Mouse (Mus musculus): Measurements from ENCODE around the gene Tnfaip8l3. TPM values are rescaled to one million over a fixed set of nuclear protein-coding genes. Genes with fewer than 3 reads are reported as not detected.

Gene Tnfaip8l3
- polyA plus RNA-seq, 2 experiments, result 0.13 to 0.14 TPM

GRCm38 (mm10) chr9:54068777-54069176 is 589 bp upstream of the Tnfaip8l3 start:
- peak overlapping the region; percentile 56 for H3K4me2 ChIP-seq (ENCODE audit: low read depth)
- WGBS (ENCODE audit: insufficient replicate concordance), result 1% methylated on average over 11 of the region's 11 CpGs
- H3K36me3 ChIP-seq (replicated peaks; ENCODE audit: control insufficient read depth, insufficient read depth, low read depth), result no peaks in the 10 kb centered on the region
- TF ChIP-seq EP300 (IDR thresholded peaks at IDR 0.05; ENCODE audit: low read depth) (no peak), CTCF (IDR thresholded peaks at IDR 0.05; ENCODE audit: low read depth) (no peak)
- no peak overlapping the region for H3K9ac ChIP-seq (replicated peaks)
- H3K27ac ChIP-seq, result no peak overlapping the region
- no peaks in the 10 kb centered on the region for H3K9me3 ChIP-seq (ENCODE audit: control insufficient read depth, low read length)
- H3K27me3 ChIP-seq (ENCODE audit: control insufficient read depth, insufficient read depth, low read length), result peaks cover 5% of the 10 kb centered on the region
- no peak for ATAC-seq (ENCODE audit: insufficient read depth)
- no peaks in the 10 kb centered on the region for H3K4me1 ChIP-seq (replicated peaks; ENCODE audit: control insufficient read depth in 2 of 2, insufficient read depth in 2 of 2, low read length in 1 of 2)
- DNase-seq (ENCODE audit: low read depth in 3 of 3, low spot score in 3 of 3), result peak in 1 of 3 experiments; percentile 6
- H3K4me3 ChIP-seq (ENCODE audit: insufficient read depth in 1 of 2, low read depth in 2 of 2, low read length in 2 of 2), result peak overlapping the region; percentile 28 to 50

- H3K27me3 ChIP-seq (ENCODE audit: control insufficient read depth, insufficient read depth, low read length), result peaks cover 5% of the 10 kb centered on the region
- H3K27ac ChIP-seq, result no peak overlapping the region
- peak overlapping the region; percentile 28 to 30; a peak in 3 of 4 replicates for H3K4me3 ChIP-seq (ENCODE audit: insufficient read depth in 1 of 2, low read depth in 2 of 2, low read length in 2 of 2)
- no peak overlapping the region for H3K9ac ChIP-seq (replicated peaks)
- no peaks in the 10 kb centered on the region for H3K4me1 ChIP-seq (replicated peaks; ENCODE audit: control insufficient read depth in 2 of 2, insufficient read depth in 2 of 2, low read length in 1 of 2)
- no peaks in the 10 kb centered on the region for H3K9me3 ChIP-seq (ENCODE audit: control insufficient read depth, low read length)
- no peaks in the 10 kb centered on the region for H3K36me3 ChIP-seq (replicated peaks; ENCODE audit: control insufficient read depth, insufficient read depth, low read depth)
- peak overlapping the region; percentile 56 for H3K4me2 ChIP-seq (ENCODE audit: low read depth)
- no peak for ATAC-seq (ENCODE audit: insufficient read depth)
- WGBS (ENCODE audit: insufficient replicate concordance), result 3% methylated on average over 16 of the region's 16 CpGs
- DNase-seq (ENCODE audit: low read depth in 3 of 3, low spot score in 3 of 3), result no peak
- TF ChIP-seq CTCF (IDR thresholded peaks at IDR 0.05; ENCODE audit: low read depth) (no peak), EP300 (IDR thresholded peaks at IDR 0.05; ENCODE audit: low read depth) (no peak)
Observed at GRCm38 (mm10) chr9:54067642-54068031, 551 bp downstream of the Tnfaip8l3 start.

DNA sequence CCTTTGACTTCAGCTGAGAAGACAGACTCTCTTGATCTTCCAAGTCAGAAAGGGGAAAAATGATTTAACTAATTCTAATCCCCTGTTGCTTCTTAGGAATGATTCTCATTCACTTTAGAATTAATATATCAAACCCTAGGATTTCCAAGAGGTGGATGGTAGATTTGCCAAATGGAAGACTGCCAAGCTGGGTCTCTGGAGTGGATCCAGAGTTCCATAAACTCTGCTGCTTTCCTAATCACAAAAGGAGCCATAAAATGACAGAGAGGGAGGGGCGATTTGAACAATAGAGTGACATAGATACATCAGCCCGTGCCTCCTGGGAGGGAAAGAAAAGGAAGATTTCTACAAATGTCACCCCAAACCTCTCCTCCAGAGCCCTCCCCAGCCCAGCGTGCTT is 3.4 kb downstream of the Tnfaip8l3 start:
- no peak for ATAC-seq (ENCODE audit: insufficient read depth)
- WGBS (ENCODE audit: insufficient replicate concordance), result 38% methylated on average over 3 of the region's 3 CpGs
- DNase-seq (ENCODE audit: low read depth in 3 of 3, low spot score in 3 of 3), result no peak
- Histone ChIP-seq H3K36me3 (replicated peaks; ENCODE audit: control insufficient read depth, insufficient read depth, low read depth) (no peaks in the 10 kb centered on the region), H3K4me1 (replicated peaks; ENCODE audit: control insufficient read depth in 2 of 2, insufficient read depth in 2 of 2, low read length in 1 of 2) (no peaks in the 10 kb centered on the region), H3K9ac (replicated peaks) (no peak overlapping the region), H3K9me3 (ENCODE audit: control insufficient read depth, low read length) (no peaks in the 10 kb centered on the region), H3K4me2 (ENCODE audit: low read depth) (no peak overlapping the region), H3K27ac (no peak overlapping the region), H3K27me3 (ENCODE audit: control insufficient read depth, insufficient read depth, low read length) (peaks cover 5% of the 10 kb centered on the region), H3K4me3 (ENCODE audit: insufficient read depth in 1 of 2, low read depth in 2 of 2, low read length in 2 of 2) (no peak overlapping the region)
- TF ChIP-seq EP300 (IDR thresholded peaks at IDR 0.05; ENCODE audit: low read depth), result no peak
- TF ChIP-seq CTCF (IDR thresholded peaks at IDR 0.05; ENCODE audit: low read depth), result no peak

DNA sequence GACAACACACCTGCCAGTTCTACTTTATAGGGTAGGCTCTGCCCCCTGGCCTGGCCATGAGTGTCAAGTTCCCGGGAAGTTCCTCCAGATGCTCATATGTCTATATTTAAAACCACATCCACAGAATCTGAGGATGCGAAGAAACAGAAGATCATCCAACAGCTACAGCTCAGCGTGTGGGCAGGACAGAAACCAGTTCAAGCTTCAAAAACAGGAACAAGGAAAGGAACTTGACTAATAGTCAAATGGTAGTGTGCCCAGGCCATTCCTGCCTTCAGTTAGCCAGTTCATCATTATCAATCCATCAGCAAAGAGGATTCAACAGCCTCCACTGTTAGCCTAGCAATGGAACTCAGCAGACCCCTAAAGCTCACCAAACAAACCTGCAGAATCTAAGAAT is 4.5 kb downstream of the Tnfaip8l3 start:
- Histone ChIP-seq H3K27ac (no peak overlapping the region), H3K9ac (replicated peaks) (no peak overlapping the region), H3K27me3 (ENCODE audit: control insufficient read depth, insufficient read depth, low read length) (peaks cover 5% of the 10 kb centered on the region), H3K9me3 (ENCODE audit: control insufficient read depth, low read length) (no peaks in the 10 kb centered on the region), H3K4me3 (ENCODE audit: insufficient read depth in 1 of 2, low read depth in 2 of 2, low read length in 2 of 2) (no peak overlapping the region), H3K4me2 (ENCODE audit: low read depth) (no peak overlapping the region), H3K4me1 (replicated peaks; ENCODE audit: control insufficient read depth in 2 of 2, insufficient read depth in 2 of 2, low read length in 1 of 2) (no peaks in the 10 kb centered on the region), H3K36me3 (replicated peaks; ENCODE audit: control insufficient read depth, insufficient read depth, low read depth) (no peaks in the 10 kb centered on the region)
- TF ChIP-seq CTCF (IDR thresholded peaks at IDR 0.05; ENCODE audit: low read depth) (no peak), EP300 (IDR thresholded peaks at IDR 0.05; ENCODE audit: low read depth) (no peak)
- ATAC-seq (ENCODE audit: insufficient read depth) (no peak), DNase-seq (ENCODE audit: low read depth in 3 of 3, low spot score in 3 of 3) (no peak)
- 37% methylated on average over 3 of the region's 3 CpGs for WGBS (ENCODE audit: insufficient replicate concordance)

DNA sequence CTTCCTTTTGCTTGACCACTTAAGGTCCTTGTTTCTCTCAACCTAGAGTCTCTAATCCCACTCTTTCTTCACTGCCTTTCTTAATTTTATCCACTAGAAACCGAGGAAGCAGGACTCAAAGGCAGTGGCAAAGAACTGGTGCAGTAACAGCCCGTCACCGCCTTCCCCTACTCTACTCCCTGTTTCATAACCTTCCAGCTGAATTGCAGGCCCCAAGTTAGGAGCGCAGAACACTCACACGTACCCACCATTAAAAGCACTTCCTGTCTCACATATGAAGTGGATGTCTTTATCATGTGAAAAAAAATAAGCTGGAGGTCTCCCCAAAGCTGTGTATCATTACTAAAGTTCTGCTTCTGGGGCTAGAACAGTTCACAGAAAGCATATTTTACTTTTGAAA is 6.5 kb downstream of the Tnfaip8l3 start:
- Histone ChIP-seq H3K4me3 (ENCODE audit: insufficient read depth in 1 of 2, low read depth in 2 of 2, low read length in 2 of 2) (no peak overlapping the region), H3K9ac (replicated peaks) (no peak overlapping the region), H3K4me2 (ENCODE audit: low read depth) (no peak overlapping the region), H3K36me3 (replicated peaks; ENCODE audit: control insufficient read depth, insufficient read depth, low read depth) (no peaks in the 10 kb centered on the region), H3K27me3 (ENCODE audit: control insufficient read depth, insufficient read depth, low read length) (no peaks in the 10 kb centered on the region), H3K27ac (no peak overlapping the region), H3K9me3 (ENCODE audit: control insufficient read depth, low read length) (no peaks in the 10 kb centered on the region), H3K4me1 (replicated peaks; ENCODE audit: control insufficient read depth in 2 of 2, insufficient read depth in 2 of 2, low read length in 1 of 2) (no peaks in the 10 kb centered on the region)
- DNase-seq (ENCODE audit: low read depth in 3 of 3, low spot score in 3 of 3), result no peak
- WGBS (ENCODE audit: insufficient replicate concordance), result 54% methylated on average over 5 of the region's 5 CpGs
- TF ChIP-seq EP300 (IDR thresholded peaks at IDR 0.05; ENCODE audit: low read depth), result no peak
- TF ChIP-seq CTCF (IDR thresholded peaks at IDR 0.05; ENCODE audit: low read depth), result no peak
- ATAC-seq (ENCODE audit: insufficient read depth), result no peak
